Comparison of ENCODE assay signal across 24 mouse cellular contexts in genomic region chr15:23403792-23404191, GRCm38 (mm10).
"Had no signal": no experiment of that assay in that cellular context is flagged by ENCODE, and none has a peak within 500 bp of the region (broad histone marks: within the 10 kb centered on the region; RNA-seq: fewer than 3 reads in every experiment).

No protein-coding gene starts in this region.

- H3K4me3 ChIP-seq: gastrocnemius, adult 2 months; heart, embryonic 10.5 days; heart, embryonic 12.5 days; intestine, embryonic 15.5 days; limb, embryonic 13.5 days; limb, embryonic 15.5 days; liver, embryonic 12.5 days had no signal

- H3K9me3 ChIP-seq: heart, embryonic 10.5 days; heart, embryonic 12.5 days; intestine, embryonic 15.5 days; limb, embryonic 13.5 days; limb, embryonic 15.5 days; liver, embryonic 12.5 days had no signal

- H3K4me1 ChIP-seq: heart, embryonic 10.5 days; heart, embryonic 12.5 days; intestine, embryonic 15.5 days; limb, embryonic 13.5 days; limb, embryonic 15.5 days; liver, embryonic 12.5 days had no signal

- H3K9ac ChIP-seq: heart, embryonic 12.5 days; hindbrain, embryonic 14.5 days; intestine, embryonic 15.5 days; limb, embryonic 13.5 days; limb, embryonic 15.5 days; liver, embryonic 12.5 days; liver, embryonic 14.5 days had no signal

- H3K27me3 ChIP-seq: heart, embryonic 12.5 days; intestine, embryonic 15.5 days; limb, embryonic 13.5 days; limb, embryonic 15.5 days; liver, embryonic 12.5 days had no signal

- DNase-seq: gastrocnemius, adult 2 months; gastrocnemius, postnatal 10 days; gastrocnemius, postnatal 25 days; heart, adult 18-20 months; heart, postnatal 10 days; heart, postnatal 4 days; kidney, adult 18-20 months; kidney, adult 8-10 months; kidney, postnatal 10 days; kidney, postnatal 25 days; layer of hippocampus, adult 9-11 months; layer of hippocampus, postnatal 36 days; left cerebral cortex, postnatal 4 days had no signal

- ATAC-seq: hindbrain, embryonic 16.5 days; inflammation-experienced regulatory T-cells, adult 6 months; intestine, embryonic 15.5 days; intestine, postnatal 0 days; liver, embryonic 12.5 days had no signal

- H3K36me3 ChIP-seq: heart, embryonic 10.5 days; heart, embryonic 12.5 days; intestine, embryonic 15.5 days; limb, embryonic 13.5 days; limb, embryonic 15.5 days; liver, embryonic 12.5 days had no signal

- H3K27ac ChIP-seq: gastrocnemius, adult 2 months; heart, embryonic 10.5 days; hindbrain, embryonic 14.5 days; intestine, embryonic 15.5 days; limb, embryonic 13.5 days; limb, embryonic 15.5 days; liver, embryonic 12.5 days; liver, embryonic 14.5 days had no signal

- H3K4me2 ChIP-seq: heart, embryonic 12.5 days; hindbrain, embryonic 14.5 days; intestine, embryonic 15.5 days; limb, embryonic 13.5 days; limb, embryonic 15.5 days; liver, embryonic 12.5 days had no signal
